Mouse (Mus musculus): ENCODE results near the gene Usp17le. TPM values are rescaled to one million over a fixed set of nuclear protein-coding genes. Genes with fewer than 3 reads are reported as not detected.
A peak's percentile ranks its signal among the peaks of the same experiment; 100 is the strongest.
"Not testable (repeated sequence)": the region's sequence is repeated elsewhere in the genome, so short reads cannot be mapped to it uniquely, and the experiment has no call there.

Gene Usp17le
- polyA plus RNA-seq (2016; fragmentation: Nextera tagmentation; extraction: Ambion mirVana), result not detected in 2 replicates

DNA sequence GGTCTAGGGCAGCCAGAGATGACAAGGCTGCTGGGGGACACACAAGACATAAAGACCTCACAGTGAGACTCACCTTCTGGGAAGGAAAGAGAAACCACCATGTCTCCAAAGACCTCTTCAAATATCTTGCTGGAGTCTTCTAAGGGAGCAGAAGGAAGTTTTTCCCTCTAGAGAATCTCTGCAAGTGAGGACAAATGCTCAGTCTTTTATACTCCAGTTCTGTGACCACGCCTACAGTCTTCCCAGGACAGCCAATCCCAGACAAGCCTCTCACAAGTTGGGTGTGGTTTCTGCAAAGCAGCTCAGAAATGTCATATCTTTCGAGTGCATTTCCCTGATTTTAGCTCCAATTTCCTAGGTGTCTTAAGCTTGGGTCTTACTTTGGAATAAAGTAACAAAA lies at the start of gene Usp17le:
Gene Usp17le, minus strand, starts transcription at position 101 of the 400 bp plus-strand sequence.
- H3K36me3 ChIP-seq; DNase-seq (ENCODE audit: low spot score); H3K4me1 ChIP-seq; H3K4me3 ChIP-seq; H3K27ac ChIP-seq; H3K27me3 ChIP-seq (ENCODE audit: insufficient read depth, poor library complexity, severe bottlenecking); H3K9me3 ChIP-seq: not testable (repeated sequence)
- WGBS, result 67% methylated on average over 2 of the region's 2 CpGs

DNA sequence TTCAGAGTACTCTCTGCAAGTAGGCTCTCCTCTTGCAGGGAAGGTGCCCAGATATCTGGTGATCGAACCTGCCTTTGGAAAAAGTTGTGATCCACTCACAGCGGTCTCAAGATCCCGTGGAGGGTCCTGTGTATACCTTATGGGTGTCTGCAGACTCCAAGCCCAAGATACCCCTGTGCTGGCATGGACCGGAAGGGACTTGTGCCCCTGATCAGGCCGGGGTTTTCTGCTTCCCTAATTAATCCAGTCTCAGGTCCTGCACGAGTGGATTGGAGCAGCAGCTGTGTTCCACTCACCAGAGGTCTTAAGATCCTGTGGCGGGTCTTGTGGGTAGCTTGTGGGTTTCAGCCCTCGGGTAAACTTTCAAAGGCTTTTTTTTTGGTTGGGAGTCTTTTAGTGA lies 33.1 kb upstream of the Usp17le start:
- 80% methylated on average over 8 of the region's 8 CpGs for WGBS
- peak; percentile 73 for DNase-seq (ENCODE audit: low spot score)
- H3K4me3 ChIP-seq; H3K27me3 ChIP-seq (ENCODE audit: insufficient read depth, poor library complexity, severe bottlenecking); H3K9me3 ChIP-seq; H3K27ac ChIP-seq; H3K4me1 ChIP-seq; H3K36me3 ChIP-seq: not testable (repeated sequence)

DNA sequence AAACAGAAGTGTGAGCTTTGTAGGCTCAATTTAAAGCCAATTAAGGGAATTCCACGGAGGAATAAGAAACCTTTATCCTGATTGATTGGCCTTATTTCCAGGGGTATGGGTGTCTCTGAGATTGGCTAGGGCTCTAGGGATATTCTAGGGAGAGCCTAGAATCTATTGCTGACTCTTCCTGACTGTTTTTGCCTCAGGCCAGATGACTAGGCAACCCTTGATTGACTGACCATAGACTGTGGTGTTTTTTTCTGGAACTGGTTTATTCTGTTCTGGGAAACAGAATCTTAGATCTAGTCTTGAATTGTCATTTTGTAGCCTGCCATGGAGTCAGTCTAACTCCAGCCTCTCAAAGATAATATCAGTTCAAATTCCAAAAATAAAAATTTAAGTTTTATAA lies 13.5 kb upstream of the Usp17le start:
- Histone ChIP-seq H3K9me3 (no peaks in the 10 kb centered on the region), H3K27me3 (ENCODE audit: insufficient read depth, poor library complexity, severe bottlenecking) (no peaks in the 10 kb centered on the region), H3K27ac (no peak overlapping the region), H3K4me3 (no peak overlapping the region), H3K4me1 (no peaks in the 10 kb centered on the region), H3K36me3 (no peaks in the 10 kb centered on the region)
- DNase-seq (ENCODE audit: low spot score), result no peak
- WGBS, result 61% methylated on average over 1 of the region's 1 CpGs

Other genes starting within 250 kb of the Usp17le start
- not detected in 2 replicates for gene Olfr651, start 227.3 kb downstream of the Usp17le start, polyA plus RNA-seq (2016; fragmentation: Nextera tagmentation; extraction: Ambion mirVana)
- not detected in 2 replicates for gene Olfr652, start 216.6 kb downstream of the Usp17le start, polyA plus RNA-seq (2016; fragmentation: Nextera tagmentation; extraction: Ambion mirVana)
- not detected in 2 replicates for gene Olfr653, start 200.2 kb downstream of the Usp17le start, polyA plus RNA-seq (2016; fragmentation: Nextera tagmentation; extraction: Ambion mirVana)
- not detected in 2 replicates for gene Olfr654, start 190.4 kb downstream of the Usp17le start, polyA plus RNA-seq (2016; fragmentation: Nextera tagmentation; extraction: Ambion mirVana)
- gene Olfr655, start 175.7 kb downstream of the Usp17le start, polyA plus RNA-seq (2016; fragmentation: Nextera tagmentation; extraction: Ambion mirVana), result 0.07 TPM in 1 of 2 replicates, not detected in the other
- gene Olfr656, start 163.5 kb downstream of the Usp17le start, polyA plus RNA-seq (2016; fragmentation: Nextera tagmentation; extraction: Ambion mirVana), result not detected in 2 replicates
- not detected in 2 replicates for gene Olfr657, start 152.7 kb downstream of the Usp17le start, polyA plus RNA-seq (2016; fragmentation: Nextera tagmentation; extraction: Ambion mirVana)
- gene Olfr658, start 130.2 kb downstream of the Usp17le start, polyA plus RNA-seq (2016; fragmentation: Nextera tagmentation; extraction: Ambion mirVana), result not detected in 2 replicates
- gene Olfr659, start 110.7 kb downstream of the Usp17le start, polyA plus RNA-seq (2016; fragmentation: Nextera tagmentation; extraction: Ambion mirVana), result not detected in 2 replicates
- not detected in 2 replicates for gene Olfr661, start 91.0 kb downstream of the Usp17le start, polyA plus RNA-seq (2016; fragmentation: Nextera tagmentation; extraction: Ambion mirVana)
- gene Usp17lb, start 65.1 kb upstream of the Usp17le start, polyA plus RNA-seq (2016; fragmentation: Nextera tagmentation; extraction: Ambion mirVana), result not detected in 2 replicates
- not detected in 2 replicates for gene Usp17la, start 79.5 kb upstream of the Usp17le start, polyA plus RNA-seq (2016; fragmentation: Nextera tagmentation; extraction: Ambion mirVana)
- gene Olfr665, start 100.6 kb upstream of the Usp17le start, polyA plus RNA-seq (2016; fragmentation: Nextera tagmentation; extraction: Ambion mirVana), result not detected in 2 replicates
- gene Olfr666, start 118.5 kb upstream of the Usp17le start, polyA plus RNA-seq (2016; fragmentation: Nextera tagmentation; extraction: Ambion mirVana), result not detected in 2 replicates
- gene Olfr667, start 144.0 kb upstream of the Usp17le start, polyA plus RNA-seq (2016; fragmentation: Nextera tagmentation; extraction: Ambion mirVana), result not detected in 2 replicates
- gene Olfr668, start 150.6 kb upstream of the Usp17le start, polyA plus RNA-seq (2016; fragmentation: Nextera tagmentation; extraction: Ambion mirVana), result not detected in 2 replicates
- gene Olfr669, start 156.8 kb upstream of the Usp17le start, polyA plus RNA-seq (2016; fragmentation: Nextera tagmentation; extraction: Ambion mirVana), result not detected in 2 replicates
- gene Olfr670, start 185.2 kb upstream of the Usp17le start, polyA plus RNA-seq (2016; fragmentation: Nextera tagmentation; extraction: Ambion mirVana), result not detected in 2 replicates
- gene Olfr671, start 201.7 kb upstream of the Usp17le start, polyA plus RNA-seq (2016; fragmentation: Nextera tagmentation; extraction: Ambion mirVana), result not detected in 2 replicates
- not detected in 2 replicates for gene Olfr672, start 224.6 kb upstream of the Usp17le start, polyA plus RNA-seq (2016; fragmentation: Nextera tagmentation; extraction: Ambion mirVana)